Mouse (Mus musculus) kidney, postnatal 0 days (tissue): ENCODE data around the gene Slc25a33. TPM values are rescaled to one million over a fixed set of nuclear protein-coding genes. Genes with fewer than 3 reads are reported as not detected.

Source experiments
- ATAC-seq: fragments of 200-750 bp; cut with Nextera tagmentation; replicated peaks from 2 replicates; pipeline ENCODE4 v1.8.0; 2017; ENCODE audit warnings: low read depth, moderate number of reproducible peaks, moderate TSS enrichment, moderate library complexity; ENCODE audit not compliant: low FRiP score
- DNase-seq: peaks from one replicate; pipeline ENCODE4 v3.0.0-alpha.2; 2016; ENCODE audit warnings: low spot score
- H3K27ac ChIP-seq: fragments of 300-500 bp; sonication (generic); 2 replicates; pipeline ENCODE4 v1.5.1; 2014; ENCODE audit warnings: mild to moderate bottlenecking
- H3K27me3 ChIP-seq: fragments of 300-500 bp; sonication (generic); 2 replicates; pipeline ENCODE4 v1.6.1; 2014; ENCODE audit warnings: low read length, mixed read lengths; ENCODE audit not compliant: insufficient read depth
- H3K36me3 ChIP-seq: fragments of 300-500 bp; sonication (generic); 2 replicates; pipeline ENCODE4 v1.6.1; 2014; ENCODE audit warnings: low read length, mixed read lengths; ENCODE audit not compliant: insufficient read depth
- H3K4me1 ChIP-seq: fragments of 300-500 bp; sonication (generic); replicated peaks from 2 replicates; pipeline ENCODE4 v1.6.1; 2014; ENCODE audit warnings: antibody characterized with exemption, low read length, mixed read lengths; ENCODE audit not compliant: insufficient read depth
- H3K4me2 ChIP-seq: fragments of 300-500 bp; sonication (generic); 2 replicates; pipeline ENCODE4 v1.6.1; 2014; ENCODE audit warnings: mild to moderate bottlenecking, low read length, moderate library complexity, mixed read lengths
- H3K4me3 ChIP-seq: fragments of 300-500 bp; sonication (generic); replicated peaks from 2 replicates; pipeline ENCODE4 v1.5.1; 2014; ENCODE audit warnings: low read depth, low read length
- H3K9ac ChIP-seq: fragments of 300-500 bp; sonication (generic); 2 replicates; pipeline ENCODE4 v1.6.1; 2014; ENCODE audit warnings: low read depth, low read length
- H3K9me3 ChIP-seq: fragments of 300-500 bp; sonication (generic); replicated peaks from 2 replicates; pipeline ENCODE4 v1.6.1; 2016; ENCODE audit warnings: low read length, inconsistent platforms, mixed read lengths
- CTCF ChIP-seq: IDR thresholded peaks from 2 replicates; pipeline ENCODE4 v1.5.1; 2016; ENCODE audit warnings: antibody characterized with exemption, low read depth, mild to moderate bottlenecking, moderate library complexity
- WGBS: fragments of 180-500 bp; shearing (Covaris S2); extraction: QIAGEN DNeasy Blood & Tissue Kit; methylation state at CpG from one replicate; pipeline ENCODE4 v1.1.7; 2014; 5-methylcytosine and 5-hydroxymethylcytosine counted together
- polyA plus RNA-seq: library from polyadenylated mRNA; unstranded; fragments of >200 nt; fragmentation: Nextera tagmentation; extraction: Ambion mirVana; gene quantifications from 2 replicates; pipeline ENCODE4 v1.2.1, GENCODE M21; 2015

The Slc25a33 gene
- polyA plus RNA-seq, 1 experiment from 2014 or later, result 15.1 TPM

- WGBS, result 78% methylated on average over 1 of the region's 1 CpGs
- H3K9me3 ChIP-seq, result no peaks in the 10 kb centered on the region
- no peak for ATAC-seq
- no peak overlapping the region for H3K4me3 ChIP-seq
- H3K36me3 ChIP-seq, result no peaks in the 10 kb centered on the region
- no peak for TF ChIP-seq CTCF
- no peak overlapping the region for H3K4me2 ChIP-seq
- 0 out of 2 replicates have a peak, but pooled peaks cover 4% of the 10 kb centered on the region for H3K4me1 ChIP-seq
- DNase-seq, result no peak
- H3K9ac ChIP-seq, result no peak overlapping the region
- H3K27me3 ChIP-seq, result no peaks in the 10 kb centered on the region
- H3K27ac ChIP-seq, result no peak overlapping the region
Measured at GRCm38 (mm10) chr4:149797220-149797610, 23.1 kb upstream of the Slc25a33 start.

GRCm38 (mm10) chr4:149796567-149797219, 22.6 kb upstream of the Slc25a33 start:
- Histone ChIP-seq H3K27ac (no peak overlapping the region), H3K9ac (no peak overlapping the region), H3K27me3 (no peaks in the 10 kb centered on the region), H3K9me3 (no peaks in the 10 kb centered on the region), H3K4me1 (0 out of 2 replicates have a peak, but pooled peaks cover 4% of the 10 kb centered on the region), H3K36me3 (no peaks in the 10 kb centered on the region), H3K4me3 (no peak overlapping the region), H3K4me2 (no peak overlapping the region)
- 80% methylated on average over 14 of the region's 14 CpGs for WGBS
- no peak for ATAC-seq
- DNase-seq, result no peak
- no peak for TF ChIP-seq CTCF

- no peak overlapping the region for H3K27ac ChIP-seq
- no peak overlapping the region for H3K4me2 ChIP-seq
- no peaks in the 10 kb centered on the region for H3K36me3 ChIP-seq
- H3K4me3 ChIP-seq, result no peak overlapping the region
- WGBS, result 77% methylated on average over 7 of the region's 7 CpGs
- H3K9ac ChIP-seq, result no peak overlapping the region
- H3K4me1 ChIP-seq, result peaks cover 7% of the 10 kb centered on the region; the same call in 1 of the 2 replicates
- no peak for DNase-seq
- TF ChIP-seq CTCF, result no peak
- H3K27me3 ChIP-seq, result no peaks in the 10 kb centered on the region
- no peaks in the 10 kb centered on the region for H3K9me3 ChIP-seq
- no peak for ATAC-seq
Measured at GRCm38 (mm10) chr4:149794966-149795477, 20.9 kb upstream of the Slc25a33 start.

GRCm38 (mm10) chr4:149794010-149794338, 19.9 kb upstream of the Slc25a33 start:
- H3K27ac ChIP-seq, result no peak overlapping the region
- H3K4me2 ChIP-seq, result no peak overlapping the region
- no peaks in the 10 kb centered on the region for H3K36me3 ChIP-seq
- ATAC-seq (peak; percentile 49), DNase-seq (no peak)
- H3K9me3 ChIP-seq, result no peaks in the 10 kb centered on the region
- no peak overlapping the region for H3K4me3 ChIP-seq
- no peak for TF ChIP-seq CTCF
- H3K27me3 ChIP-seq, result no peaks in the 10 kb centered on the region
- WGBS, result 41% methylated on average over 7 of the region's 8 CpGs
- H3K9ac ChIP-seq, result no peak overlapping the region
- H3K4me1 ChIP-seq, result peaks cover 7% of the 10 kb centered on the region; the same call in 1 of the 2 replicates

- Histone ChIP-seq H3K27ac (no peak overlapping the region), H3K9me3 (no peaks in the 10 kb centered on the region), H3K4me3 (no peak overlapping the region), H3K27me3 (no peaks in the 10 kb centered on the region), H3K36me3 (no peaks in the 10 kb centered on the region), H3K4me2 (no peak overlapping the region), H3K9ac (no peak overlapping the region), H3K4me1 (peaks cover 7% of the 10 kb centered on the region; the same call in 1 of the 2 replicates)
- no peak; the same call in 1 of the 2 replicates for ATAC-seq
- DNase-seq, result no peak
- peak; percentile 73 for TF ChIP-seq CTCF
- WGBS, result 47% methylated on average over 13 of the region's 13 CpGs
Measured at GRCm38 (mm10) chr4:149793156-149794009, 19.3 kb upstream of the Slc25a33 start.

- Histone ChIP-seq H3K4me3 (no peak overlapping the region), H3K36me3 (no peaks in the 10 kb centered on the region), H3K4me2 (no peak overlapping the region), H3K27me3 (no peaks in the 10 kb centered on the region), H3K27ac (no peak overlapping the region), H3K9ac (no peak overlapping the region), H3K9me3 (no peaks in the 10 kb centered on the region), H3K4me1 (peaks cover 7% of the 10 kb centered on the region; the same call in 1 of the 2 replicates)
- DNase-seq (no peak), ATAC-seq (no peak)
- WGBS, result 30% methylated on average over 10 of the region's 10 CpGs
- TF ChIP-seq CTCF, result no peak
Measured at GRCm38 (mm10) chr4:149792159-149792800, 18.2 kb upstream of the Slc25a33 start.
